17 mouse cellular contexts compared by ENCODE assay signal in genomic region chr3:127157706-127158105, GRCm38 (mm10).
"Had no signal": no experiment of that assay in that cellular context is flagged by ENCODE, and none has a peak within 500 bp of the region (broad histone marks: within the 10 kb centered on the region; RNA-seq: fewer than 3 reads in every experiment).

No protein-coding gene starts in this region.

- DNase-seq: lung, adult 2 months; lung, postnatal 14 days; lung, postnatal 36 days; retina, postnatal 1 day; right cerebral cortex, adult 18-20 months; right cerebral cortex, postnatal 25 days; right cerebral cortex, postnatal 4 days; spleen, adult 18-20 months; thymus, adult 18-20 months; thymus, postnatal 14 days; thymus, postnatal 36 days had no signal

- H3K27me3 ChIP-seq: midbrain, embryonic 13.5 days; midbrain, embryonic 15.5 days had no signal

- H3K4me3 ChIP-seq: lung, embryonic 15.5 days; megakaryocyte, embryonic 14.5 days; midbrain, embryonic 13.5 days; midbrain, embryonic 15.5 days; neural tube, embryonic 12.5 days had no signal

- H3K27ac ChIP-seq: lung, embryonic 15.5 days; macrophage; midbrain, embryonic 13.5 days; midbrain, embryonic 15.5 days; neural tube, embryonic 12.5 days had no signal
